Mouse (Mus musculus) limb, embryonic 13.5 days (tissue): Measurements from ENCODE around the gene E130114P18Rik. TPM values are rescaled to one million over a fixed set of nuclear protein-coding genes. Genes with fewer than 3 reads are reported as not detected.

ENCODE experiments used
- ATAC-seq: fragments of 200-750 bp; cut with Nextera tagmentation; 2 replicates; pipeline ENCODE4 v1.8.0; 2017; ENCODE audit warnings: low read depth, moderate number of reproducible peaks, moderate TSS enrichment; ENCODE audit not compliant: low FRiP score
- H3K27ac ChIP-seq: fragments of 300-500 bp; sonication (generic); 2 replicates; pipeline ENCODE4 v1.5.1; 2015; ENCODE audit warnings: inconsistent platforms, mild to moderate bottlenecking, moderate library complexity
- H3K27me3 ChIP-seq: fragments of 300-500 bp; sonication (generic); 2 replicates; pipeline ENCODE4 v1.6.1; 2015; ENCODE audit warnings: mild to moderate bottlenecking, inconsistent platforms
- H3K36me3 ChIP-seq: fragments of 300-500 bp; sonication (generic); 2 replicates; pipeline ENCODE4 v1.6.1; 2015; ENCODE audit warnings: inconsistent platforms, mild to moderate bottlenecking, moderate library complexity
- H3K4me1 ChIP-seq: fragments of 300-500 bp; sonication (generic); 2 replicates; pipeline ENCODE4 v1.6.1; 2015; ENCODE audit warnings: inconsistent platforms
- H3K4me2 ChIP-seq: fragments of 300-500 bp; sonication (generic); replicated peaks from 2 replicates; pipeline ENCODE4 v1.6.1; 2015; ENCODE audit warnings: inconsistent platforms, mild to moderate bottlenecking, moderate library complexity
- H3K4me3 ChIP-seq: fragments of 300-500 bp; sonication (generic); 2 replicates; pipeline ENCODE4 v1.5.1; 2015; ENCODE audit warnings: moderate library complexity, mild to moderate bottlenecking, inconsistent platforms
- H3K9ac ChIP-seq: fragments of 300-500 bp; sonication (generic); 2 replicates; pipeline ENCODE4 v1.6.1; 2015; ENCODE audit warnings: mild to moderate bottlenecking, inconsistent platforms
- H3K9me3 ChIP-seq: fragments of 300-500 bp; sonication (generic); 2 replicates; pipeline ENCODE4 v1.6.1; 2016; ENCODE audit warnings: inconsistent platforms
- WGBS: fragments of 180-500 bp; shearing (Covaris S2); methylation state at CpG from one replicate; pipeline ENCODE4 v1.1.7; 2015; 5-methylcytosine and 5-hydroxymethylcytosine counted together
- polyA plus RNA-seq: library from polyadenylated mRNA; unstranded; fragments of >200 nt; fragmentation: Nextera tagmentation; extraction: Ambion mirVana; gene quantifications from 2 replicates; pipeline ENCODE4 v1.2.1, GENCODE M21; 2015

E130114P18Rik gene
- polyA plus RNA-seq, 1 experiment from 2014 or later = 3.7 TPM

DNA sequence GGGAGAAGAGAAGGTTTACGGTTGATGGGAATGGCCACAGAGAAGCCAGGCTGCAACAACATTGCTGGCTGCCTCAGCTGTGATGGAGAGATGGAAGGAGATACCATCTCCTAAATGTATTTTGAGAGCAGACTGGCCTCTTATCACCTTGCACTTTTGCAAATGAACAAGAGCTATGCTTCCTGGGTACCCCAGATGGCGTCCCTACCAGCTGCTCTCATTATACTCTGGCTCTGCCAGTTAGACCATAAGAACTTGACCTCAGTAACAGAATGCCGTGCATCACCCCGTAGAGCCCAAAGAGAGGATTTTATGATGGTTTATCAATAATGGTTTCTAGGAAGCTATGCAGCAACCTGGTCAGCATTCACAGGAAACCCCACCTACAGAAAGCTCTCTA lies 106.0 kb downstream of the E130114P18Rik start:
- WGBS = 82% methylated on average over 4 of the region's 4 CpGs
- H3K9me3 ChIP-seq = no peaks in the 10 kb centered on the region
- ATAC-seq = no peak
- H3K4me2 ChIP-seq = no peak overlapping the region
- peaks cover 15% of the 10 kb centered on the region for H3K27me3 ChIP-seq
- no peak overlapping the region for H3K27ac ChIP-seq
- H3K9ac ChIP-seq = no peak overlapping the region
- peaks cover 14% of the 10 kb centered on the region for H3K4me1 ChIP-seq
- H3K4me3 ChIP-seq = no peak overlapping the region
- no peaks in the 10 kb centered on the region for H3K36me3 ChIP-seq

DNA sequence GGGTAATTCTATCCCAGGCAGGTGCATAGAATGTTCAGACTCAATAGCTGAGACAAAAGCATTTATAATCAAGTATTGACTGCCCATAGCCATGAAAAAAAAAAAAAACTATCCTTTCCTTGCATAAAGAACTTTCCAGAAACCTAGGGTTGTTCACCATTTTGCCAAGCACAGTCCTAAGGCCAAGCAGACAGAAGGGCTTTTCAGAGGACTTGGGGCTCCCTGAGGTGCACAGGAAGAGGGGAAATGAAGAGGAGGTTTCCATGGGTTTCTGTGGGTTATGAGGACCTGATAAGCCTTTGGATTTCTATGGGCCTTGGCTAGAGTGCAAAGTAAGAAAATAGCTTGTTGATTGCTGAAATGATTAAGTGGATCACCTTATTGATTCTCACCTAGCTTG lies 107.5 kb downstream of the E130114P18Rik start:
- ATAC-seq = no peak
- Histone ChIP-seq H3K27ac (no peak overlapping the region), H3K27me3 (peaks cover 10% of the 10 kb centered on the region), H3K9me3 (no peaks in the 10 kb centered on the region), H3K4me3 (no peak overlapping the region), H3K4me1 (peaks cover 11% of the 10 kb centered on the region), H3K9ac (no peak overlapping the region), H3K36me3 (no peaks in the 10 kb centered on the region), H3K4me2 (no peak overlapping the region)

DNA sequence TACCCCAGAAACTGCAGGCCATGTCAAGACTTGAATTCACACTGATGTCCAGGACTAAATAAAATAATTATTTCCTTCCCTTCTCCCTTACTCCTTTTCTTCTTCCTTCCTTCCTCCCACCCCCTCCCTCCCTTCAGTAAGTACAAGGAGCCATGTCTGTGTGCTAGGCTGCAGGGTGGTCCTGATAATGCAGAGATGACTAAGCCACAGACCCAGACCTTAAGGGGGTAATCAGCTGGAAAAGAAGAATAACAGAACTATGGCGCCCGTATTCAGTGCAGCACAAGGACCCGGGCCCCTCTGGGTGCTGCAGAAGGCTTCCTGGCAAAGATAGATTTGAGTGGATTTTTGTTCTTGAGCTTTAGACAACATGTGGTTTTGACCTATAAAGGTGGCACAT lies 108.1 kb downstream of the E130114P18Rik start:
- no peak overlapping the region for H3K4me3 ChIP-seq
- no peaks in the 10 kb centered on the region for H3K9me3 ChIP-seq
- no peak for ATAC-seq
- peaks cover 17% of the 10 kb centered on the region for H3K4me1 ChIP-seq
- 84% methylated on average over 3 of the region's 3 CpGs for WGBS
- no peak overlapping the region for H3K27ac ChIP-seq
- no peaks in the 10 kb centered on the region for H3K36me3 ChIP-seq
- no peak overlapping the region for H3K9ac ChIP-seq
- peaks cover 6% of the 10 kb centered on the region; the same call in 1 of the 2 replicates for H3K27me3 ChIP-seq
- H3K4me2 ChIP-seq = no peak overlapping the region

DNA sequence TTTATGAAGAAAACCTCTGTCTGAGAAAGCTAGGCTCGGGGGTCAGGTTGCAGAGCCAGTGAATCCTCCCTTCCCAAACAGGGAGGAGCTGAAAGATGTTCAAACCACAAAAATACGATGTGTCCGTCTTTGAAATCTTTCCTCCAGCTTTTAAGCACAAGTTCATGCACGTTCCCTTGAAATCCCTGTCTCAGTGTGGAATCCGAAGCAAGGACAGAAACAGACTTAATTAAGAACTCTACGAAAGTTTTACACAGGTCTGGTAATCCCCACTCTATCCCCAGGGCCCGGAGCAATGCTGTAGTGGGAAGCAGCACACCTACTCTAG lies 112.5 kb downstream of the E130114P18Rik start:
- H3K27ac ChIP-seq = no peak overlapping the region

DNA sequence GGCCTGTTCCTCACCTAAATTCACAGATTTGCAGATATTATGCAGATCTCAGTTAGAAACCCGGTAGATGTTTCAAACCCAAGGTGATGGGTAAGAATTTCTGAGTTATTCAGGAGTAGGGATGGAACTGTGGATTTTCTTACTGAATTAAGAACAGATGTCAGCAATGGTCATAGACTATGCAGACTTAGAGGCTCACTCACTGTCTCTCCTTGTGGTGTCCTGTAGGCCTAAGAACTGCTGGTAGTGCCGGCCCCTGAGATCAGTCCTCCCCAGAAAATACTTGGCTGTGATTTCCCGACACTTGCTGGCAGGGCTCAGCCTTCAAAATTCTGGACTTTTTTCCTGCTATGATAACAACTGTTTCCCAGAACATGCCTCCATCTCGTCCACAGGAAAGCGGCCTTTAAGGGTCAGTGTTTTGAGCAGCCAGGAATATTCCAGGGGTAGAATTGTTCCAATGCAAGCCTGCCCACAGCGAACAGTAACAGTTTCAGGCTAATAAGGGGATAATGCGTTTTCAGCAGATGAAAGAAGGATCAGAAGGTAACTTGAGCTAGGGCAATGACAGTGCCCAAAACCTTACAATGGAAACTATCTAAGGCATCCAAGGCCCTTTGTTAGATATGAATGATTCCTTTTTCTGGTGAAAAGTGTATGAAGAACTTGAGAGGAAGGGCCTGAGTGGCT lies 113.0 kb downstream of the E130114P18Rik start:
- H3K27me3 ChIP-seq = peaks cover 24% of the 10 kb centered on the region
- H3K4me3 ChIP-seq = no peak overlapping the region
- H3K4me2 ChIP-seq = no peak overlapping the region
- no peak for ATAC-seq
- no peak overlapping the region for H3K27ac ChIP-seq
- no peaks in the 10 kb centered on the region for H3K9me3 ChIP-seq
- 56% methylated on average over 7 of the region's 7 CpGs for WGBS
- H3K4me1 ChIP-seq = peaks cover 13% of the 10 kb centered on the region
- no peaks in the 10 kb centered on the region for H3K36me3 ChIP-seq
- no peak overlapping the region for H3K9ac ChIP-seq

More for the DNA sequence above, 112.5 kb downstream of the E130114P18Rik start:
- Histone ChIP-seq H3K4me2 (no peak overlapping the region), H3K4me3 (no peak overlapping the region), H3K9me3 (no peaks in the 10 kb centered on the region), H3K36me3 (no peaks in the 10 kb centered on the region), H3K27me3 (peaks cover 24% of the 10 kb centered on the region), H3K4me1 (peaks cover 10% of the 10 kb centered on the region), H3K9ac (no peak overlapping the region)
- no peak for ATAC-seq
- 44% methylated on average over 7 of the region's 7 CpGs for WGBS

DNA sequence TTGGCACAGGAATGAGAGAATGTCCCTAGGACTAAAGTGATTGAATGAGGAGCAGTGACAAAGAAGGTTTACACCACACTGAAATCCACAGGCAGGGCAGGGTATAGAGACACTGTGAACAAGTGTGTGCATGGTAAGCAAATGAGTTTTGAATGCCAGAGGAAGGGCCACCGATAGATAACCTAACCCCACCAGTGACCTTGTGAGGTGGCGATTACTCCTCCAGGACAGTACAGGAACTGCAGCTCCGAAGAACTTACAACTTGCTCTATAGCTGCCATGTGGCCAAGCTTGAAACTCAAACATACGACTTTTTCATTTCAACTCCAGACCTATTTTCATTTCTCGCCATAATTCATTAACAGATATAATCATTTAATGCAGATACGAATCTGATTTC lies 114.0 kb downstream of the E130114P18Rik start:
- Histone ChIP-seq H3K9me3 (no peaks in the 10 kb centered on the region), H3K27ac (no peak overlapping the region), H3K4me2 (no peak overlapping the region), H3K9ac (no peak overlapping the region), H3K4me3 (no peak overlapping the region), H3K36me3 (no peaks in the 10 kb centered on the region), H3K4me1 (peaks cover 16% of the 10 kb centered on the region), H3K27me3 (peaks cover 25% of the 10 kb centered on the region)
- WGBS = 81% methylated on average over 6 of the region's 6 CpGs
- no peak for ATAC-seq

DNA sequence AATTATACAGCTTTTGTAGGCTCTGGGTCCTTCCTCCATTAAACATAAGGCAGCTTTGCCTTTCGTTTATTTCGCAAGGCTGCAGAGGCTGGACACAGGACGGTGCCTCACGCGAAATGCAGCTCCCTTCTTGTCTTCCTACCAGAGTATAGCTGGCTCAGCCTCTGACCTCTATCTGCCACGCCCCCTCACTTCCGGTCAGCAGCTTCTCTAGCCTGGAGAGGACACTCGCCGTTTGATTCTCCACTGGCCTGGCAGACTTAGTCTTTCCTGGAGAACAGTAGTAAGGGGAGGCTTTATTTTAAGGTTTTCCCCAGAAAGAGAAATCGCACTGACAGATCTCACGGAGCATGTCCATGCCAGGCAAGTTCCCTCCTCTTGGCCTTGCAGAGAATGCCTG lies 115.0 kb downstream of the E130114P18Rik start:
- H3K27ac ChIP-seq = no peak overlapping the region
- no peaks in the 10 kb centered on the region for H3K36me3 ChIP-seq
- no peaks in the 10 kb centered on the region for H3K9me3 ChIP-seq
- no peak overlapping the region for H3K4me2 ChIP-seq
- H3K4me3 ChIP-seq = no peak overlapping the region
- peaks cover 25% of the 10 kb centered on the region for H3K4me1 ChIP-seq
- ATAC-seq = no peak
- H3K9ac ChIP-seq = no peak overlapping the region
- 68% methylated on average over 11 of the region's 11 CpGs for WGBS
- peaks cover 32% of the 10 kb centered on the region for H3K27me3 ChIP-seq

DNA sequence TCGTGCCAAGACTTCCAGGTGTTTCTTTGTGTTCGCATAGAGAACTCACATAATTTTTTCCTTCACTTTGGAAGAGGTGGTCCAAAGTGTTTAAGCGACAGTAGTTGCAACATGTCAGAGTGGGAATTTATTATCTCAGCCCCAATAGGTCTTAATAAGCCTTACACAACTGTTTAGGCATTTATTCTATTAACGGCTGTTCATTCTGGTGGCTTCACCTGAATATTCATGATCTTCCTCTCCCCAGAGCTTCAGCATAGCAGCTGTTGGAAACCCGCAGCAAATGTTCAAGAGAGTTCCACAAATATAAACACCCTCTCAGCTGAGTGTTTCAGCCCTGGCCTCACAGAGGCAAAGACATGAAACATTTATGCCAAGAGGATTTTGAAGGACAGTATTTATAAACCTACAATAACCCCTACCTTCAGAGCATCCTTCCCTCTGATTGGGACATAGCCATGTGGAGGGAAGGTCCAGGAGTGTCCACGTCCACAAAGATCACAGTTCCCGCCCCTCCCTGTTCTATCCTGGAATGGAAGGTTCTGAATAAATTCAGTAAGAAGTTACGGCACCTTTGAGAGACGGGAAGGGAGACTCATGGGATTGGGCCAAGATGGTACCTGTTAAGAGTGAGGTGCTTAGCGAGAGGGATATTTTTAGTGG lies 116.1 kb downstream of the E130114P18Rik start:
- Histone ChIP-seq H3K9ac (no peak overlapping the region), H3K27ac (no peak overlapping the region), H3K4me2 (no peak overlapping the region), H3K4me3 (no peak overlapping the region), H3K4me1 (peaks cover 34% of the 10 kb centered on the region), H3K9me3 (no peaks in the 10 kb centered on the region), H3K36me3 (no peaks in the 10 kb centered on the region), H3K27me3 (peaks cover 32% of the 10 kb centered on the region)
- ATAC-seq = no peak
- WGBS = 85% methylated on average over 10 of the region's 10 CpGs

DNA sequence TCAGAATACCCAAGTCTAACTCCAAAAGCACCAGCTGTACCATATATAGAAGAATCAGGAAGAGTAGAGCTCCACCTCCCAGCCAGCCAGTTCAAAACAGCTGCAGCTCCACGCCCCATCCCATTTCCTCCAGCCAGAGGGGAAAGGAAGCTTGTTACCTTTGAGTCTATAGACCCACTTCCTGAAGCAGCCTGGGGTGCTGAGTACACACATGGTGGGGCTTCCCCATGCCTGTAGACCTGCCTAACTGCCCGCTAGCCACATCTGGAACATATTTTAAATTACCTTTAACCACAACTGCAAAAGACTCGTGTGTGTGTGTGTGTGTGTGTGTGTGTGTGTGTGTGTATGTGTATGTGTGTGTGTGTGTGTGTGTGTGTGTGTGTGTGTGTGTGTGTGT lies 120.3 kb downstream of the E130114P18Rik start:
- no peak overlapping the region; the same call in 1 of the 2 replicates for H3K27ac ChIP-seq
- H3K4me1 ChIP-seq = peaks cover 38% of the 10 kb centered on the region
- H3K9ac ChIP-seq = no peak overlapping the region
- no peaks in the 10 kb centered on the region for H3K36me3 ChIP-seq
- H3K27me3 ChIP-seq = peaks cover 14% of the 10 kb centered on the region
- peak; percentile 77 for ATAC-seq
- H3K9me3 ChIP-seq = no peaks in the 10 kb centered on the region
- no peak overlapping the region for H3K4me2 ChIP-seq
- no peak overlapping the region for H3K4me3 ChIP-seq
- WGBS = 12% methylated on average over 3 of the region's 3 CpGs

DNA sequence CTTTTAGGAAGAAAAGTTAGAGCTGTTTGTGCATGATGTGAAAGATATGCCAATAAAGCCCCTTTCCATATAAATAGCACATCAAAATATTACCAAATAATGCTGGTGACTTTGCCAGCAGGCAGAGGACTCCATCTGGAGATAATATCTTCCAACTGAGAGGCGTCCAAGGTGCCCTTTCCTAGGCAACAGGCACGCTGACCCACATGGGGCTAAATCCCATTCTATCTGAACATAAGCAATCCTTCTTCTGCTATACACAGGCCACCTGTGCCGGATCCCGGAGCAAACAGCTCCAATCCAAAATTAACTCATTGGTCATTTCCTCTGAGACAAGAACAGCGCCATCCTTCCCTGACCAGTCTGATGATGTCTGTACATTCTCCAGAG lies 128.3 kb downstream of the E130114P18Rik start:
- peak overlapping the region; percentile 33; the same call in 1 of the 2 replicates for H3K27ac ChIP-seq
- 74% methylated on average over 5 of the region's 5 CpGs for WGBS
- no peak for ATAC-seq
- no peak overlapping the region for H3K4me2 ChIP-seq
- H3K9me3 ChIP-seq = no peaks in the 10 kb centered on the region
- H3K9ac ChIP-seq = no peak overlapping the region
- H3K4me3 ChIP-seq = no peak overlapping the region
- H3K4me1 ChIP-seq = peaks cover 29% of the 10 kb centered on the region
- H3K36me3 ChIP-seq = no peaks in the 10 kb centered on the region
- H3K27me3 ChIP-seq = no peaks in the 10 kb centered on the region

DNA sequence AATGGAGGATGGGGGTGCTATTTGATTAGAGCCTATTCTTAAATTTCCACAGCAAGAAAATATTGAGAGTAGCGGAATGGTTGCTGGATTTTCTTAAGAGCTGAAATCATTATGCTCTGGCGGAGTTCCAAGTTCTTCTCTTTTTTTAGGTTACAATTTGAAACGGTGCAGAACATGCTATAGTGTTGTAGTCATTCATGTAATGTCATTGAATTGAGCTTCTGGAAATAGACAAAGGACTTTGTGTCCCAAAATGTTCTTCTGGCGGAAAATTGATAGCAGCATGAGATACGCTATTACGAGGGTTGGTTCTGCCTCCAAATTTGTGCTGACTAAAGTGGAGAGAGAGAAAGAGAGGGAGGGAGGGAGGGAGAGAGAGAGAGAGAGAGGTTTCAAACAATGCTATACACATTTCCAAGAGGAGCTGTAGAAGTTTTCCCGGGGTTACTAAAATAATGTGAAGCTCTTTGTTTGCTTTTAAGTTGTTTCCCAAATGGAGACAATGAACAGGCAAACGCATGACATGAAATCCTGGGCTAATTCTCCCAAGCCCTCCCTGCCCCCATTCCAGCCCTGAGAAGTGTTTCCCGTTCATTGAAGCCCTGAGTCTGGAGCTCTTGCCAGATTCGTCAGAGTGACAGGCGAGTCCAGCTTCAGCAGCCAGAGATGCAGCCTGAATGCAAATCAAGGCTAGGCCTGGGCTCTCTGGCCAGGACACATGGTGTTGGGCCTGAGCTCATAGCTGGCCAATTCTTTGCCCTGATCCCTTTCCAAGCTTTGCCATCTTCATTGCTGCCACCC lies 128.9 kb downstream of the E130114P18Rik start:
- ATAC-seq = peak; percentile 54; the same call in 1 of the 2 replicates
- Histone ChIP-seq H3K9ac (no peak overlapping the region), H3K27me3 (no peaks in the 10 kb centered on the region), H3K4me2 (peak overlapping the region; percentile 22; the same call in 1 of the 2 replicates), H3K9me3 (no peaks in the 10 kb centered on the region), H3K4me1 (peaks cover 29% of the 10 kb centered on the region), H3K4me3 (no peak overlapping the region), H3K27ac (peak overlapping the region; percentile 33; the same call in 1 of the 2 replicates), H3K36me3 (no peaks in the 10 kb centered on the region)
- 29% methylated on average over 11 of the region's 11 CpGs for whole genome bisulfite sequencing

DNA sequence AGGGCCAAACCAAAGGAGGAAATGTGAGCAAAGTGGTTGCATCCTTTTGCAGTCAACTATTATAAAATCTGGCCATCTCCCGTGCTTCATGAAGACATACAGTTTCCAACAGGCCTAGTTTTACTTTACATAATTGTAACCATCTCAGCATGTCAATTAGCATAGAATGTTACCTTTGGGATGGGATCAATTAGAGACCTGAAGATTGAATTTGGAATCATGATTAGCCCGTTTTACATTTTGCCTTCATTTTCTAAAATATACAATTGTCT lies 129.5 kb downstream of the E130114P18Rik start:
- Histone ChIP-seq H3K27ac (no peak overlapping the region), H3K27me3 (no peaks in the 10 kb centered on the region), H3K9ac (no peak overlapping the region), H3K36me3 (no peaks in the 10 kb centered on the region), H3K4me1 (peaks cover 29% of the 10 kb centered on the region), H3K4me3 (no peak overlapping the region), H3K4me2 (peak overlapping the region; percentile 38), H3K9me3 (no peaks in the 10 kb centered on the region)
- WGBS = 36% methylated on average over 2 of the region's 2 CpGs
- no peak for ATAC-seq
